Mouse (Mus musculus) kidney, adult 2 months (tissue): ENCODE data around the gene Svs6. TPM values are rescaled to one million over a fixed set of nuclear protein-coding genes. Genes with fewer than 3 reads are reported as not detected.

Experiments used
- DNase-seq: peaks from one replicate; pipeline ENCODE4 v3.0.0; 2021
- H3K27ac ChIP-seq: fragments of 200-500 bp; 2 replicates; pipeline ENCODE4 v1.5.1; 2012; ENCODE audit warnings: low read depth, low read length, control low read depth, inconsistent platforms; ENCODE audit not compliant: insufficient read depth
- H3K27me3 ChIP-seq: fragments of 200-500 bp; replicated peaks from 2 replicates; pipeline ENCODE4 v1.6.1; 2012; ENCODE audit warnings: mild to moderate bottlenecking, moderate library complexity, low read length, inconsistent platforms; ENCODE audit not compliant: control insufficient read depth, insufficient read depth
- H3K36me3 ChIP-seq: fragments of 200-500 bp; 2 replicates; pipeline ENCODE4 v1.6.1; 2012; ENCODE audit warnings: mild to moderate bottlenecking, moderate library complexity, low read length, inconsistent platforms; ENCODE audit not compliant: control insufficient read depth, insufficient read depth
- H3K4me1 ChIP-seq: fragments of 200-500 bp; 2 replicates; pipeline ENCODE4 v1.6.1; 2011; ENCODE audit warnings: low read length; ENCODE audit not compliant: control insufficient read depth, insufficient read depth
- H3K4me3 ChIP-seq: fragments of 200-500 bp; 2 replicates; pipeline ENCODE4 v1.5.1; 2011; ENCODE audit warnings: mild to moderate bottlenecking, low read depth, low read length, control low read depth; ENCODE audit not compliant: insufficient read depth
- CTCF ChIP-seq: fragments of 200-500 bp; conservative IDR thresholded peaks from 2 replicates; pipeline ENCODE4 v1.5.1; 2011; ENCODE audit warnings: low read depth, mild to moderate bottlenecking, control low read depth, low read length, moderate library complexity, mixed read lengths; ENCODE audit not compliant: insufficient read depth, insufficient read length
- POLR2A ChIP-seq: fragments of 200-500 bp; IDR thresholded peaks from one replicate; pipeline ENCODE4 v1.6.1; 2011; ENCODE audit warnings: low read depth, low read length, control low read depth
- WGBS: fragments of 180-500 bp; shearing (Covaris S2); methylation state at CpG from one replicate; pipeline ENCODE4 v1.1.7; 2018; 5-methylcytosine and 5-hydroxymethylcytosine counted together
- polyA plus RNA-seq: library from polyadenylated mRNA; depleted of rRNA; stranded (reverse); fragments of >200 nt; gene quantifications from 2 replicates; pipeline ENCODE4 v1.2.3, GENCODE M21; 2012; rRNA removed

Gene Svs6
- polyA plus RNA-seq, 1 experiment, result not detected

- no peak for TF ChIP-seq CTCF
- TF ChIP-seq POLR2A, result no peak
- no peaks in the 10 kb centered on the region for H3K27me3 ChIP-seq
Measured at GRCm38 (mm10) chr2:164360974-164361657, 44.6 kb downstream of the Svs6 start.

GRCm38 (mm10) chr2:164366947-164367346 lies 50.4 kb downstream of the Svs6 start:
- Histone ChIP-seq H3K4me3 (no peak overlapping the region), H3K27ac (no peak overlapping the region), H3K27me3 (no peaks in the 10 kb centered on the region), H3K36me3 (no peaks in the 10 kb centered on the region), H3K4me1 (no peaks in the 10 kb centered on the region)
- TF ChIP-seq POLR2A (no peak), CTCF (no peak)
- WGBS, result 40% methylated on average over 3 of the region's 3 CpGs
- no peak for DNase-seq

More at GRCm38 (mm10) chr2:164360974-164361657, 44.6 kb downstream of the Svs6 start:
- H3K4me3 ChIP-seq, result no peak overlapping the region
- WGBS, result 41% methylated on average over 13 of the region's 13 CpGs
- no peaks in the 10 kb centered on the region for H3K4me1 ChIP-seq
- no peak overlapping the region for H3K27ac ChIP-seq
- DNase-seq, result no peak
- no peaks in the 10 kb centered on the region for H3K36me3 ChIP-seq

Other genes with a start within 250 kb of the Svs6 start
- gene Stk4, start 246.4 kb upstream of the Svs6 start, polyA plus RNA-seq, result 10.4 and 13.0 TPM in 2 replicates
- 31.0 and 34.1 TPM in 2 replicates for gene Tomm34, start 245.6 kb upstream of the Svs6 start, polyA plus RNA-seq
- gene Kcns1, start 145.6 kb upstream of the Svs6 start, polyA plus RNA-seq, result 0.36 and 0.48 TPM in 2 replicates
- not detected in 2 replicates for gene Wfdc5, start 134.0 kb upstream of the Svs6 start, polyA plus RNA-seq
- not detected in 2 replicates for gene Wfdc12, start 126.1 kb upstream of the Svs6 start, polyA plus RNA-seq
- 0.20 TPM in 1 of 2 replicates, not detected in the other for gene Wfdc15a, start 116.6 kb upstream of the Svs6 start, polyA plus RNA-seq
- gene Wfdc15b, start 95.1 kb upstream of the Svs6 start, polyA plus RNA-seq, result 492 and 557 TPM in 2 replicates
- gene Svs2, start 78.3 kb upstream of the Svs6 start, polyA plus RNA-seq, result not detected in 2 replicates
- gene Svs3b, start 60.1 kb upstream of the Svs6 start, polyA plus RNA-seq, result not detected in 2 replicates
- gene Svs4, start 38.3 kb upstream of the Svs6 start, polyA plus RNA-seq, result not detected in 2 replicates
- not detected in 2 replicates for gene Svs3a, start 27.5 kb upstream of the Svs6 start, polyA plus RNA-seq
- not detected in 2 replicates for gene Svs5, start 16.0 kb downstream of the Svs6 start, polyA plus RNA-seq
- gene Slpi, start 72.3 kb downstream of the Svs6 start, polyA plus RNA-seq, result 3.0 and 4.6 TPM in 2 replicates
- 0.04 TPM in 1 of 2 replicates, not detected in the other for gene Rbpjl, start 86.4 kb downstream of the Svs6 start, polyA plus RNA-seq
- 1.4 and 2.6 TPM in 2 replicates for gene Matn4, start 88.4 kb downstream of the Svs6 start, polyA plus RNA-seq
- gene Sdc4, start 127.1 kb downstream of the Svs6 start, polyA plus RNA-seq, result 194 and 212 TPM in 2 replicates
- 94.5 and 122 TPM in 2 replicates for gene Sys1, start 140.2 kb downstream of the Svs6 start, polyA plus RNA-seq
- gene Gm20458, start 144.2 kb downstream of the Svs6 start, polyA plus RNA-seq, result 22.1 and 23.4 TPM in 2 replicates
- gene Trp53tg5, start 157.0 kb downstream of the Svs6 start, polyA plus RNA-seq, result 0.10 TPM in 1 of 2 replicates, not detected in the other
- gene Dbndd2, start 169.4 kb downstream of the Svs6 start, polyA plus RNA-seq, result 36.8 and 43.6 TPM in 2 replicates
- 101 and 123 TPM in 2 replicates for gene Pigt, start 180.8 kb downstream of the Svs6 start, polyA plus RNA-seq
- 459 and 460 TPM in 2 replicates for gene Wfdc2, start 245.7 kb downstream of the Svs6 start, polyA plus RNA-seq